Mouse (Mus musculus): ENCODE results near the gene P2ry10b.
A peak's percentile ranks its signal among the peaks of the same experiment; 100 is the strongest.

P2ry10b gene

GRCm38 (mm10) chrX:107148681-107149080 lies at the start of gene P2ry10b:
Gene P2ry10b, plus strand, starts transcription at chrX:107148927.
- no peak for DNase-seq (ENCODE audit: low spot score in 2 of 2)

- DNase-seq (ENCODE audit: low spot score in 2 of 2), result no peak
Measured at GRCm38 (mm10) chrX:107116333-107116732, 32.4 kb upstream of the P2ry10b start.

GRCm38 (mm10) chrX:107116987-107117386 lies 31.7 kb upstream of the P2ry10b start:
- no peak for DNase-seq (ENCODE audit: low spot score in 2 of 2)

- no peak for DNase-seq (ENCODE audit: low spot score in 2 of 2)
Measured at GRCm38 (mm10) chrX:107143184-107143583, 5.5 kb upstream of the P2ry10b start.

GRCm38 (mm10) chrX:107143930-107144329 lies 4.8 kb upstream of the P2ry10b start:
- no peak for DNase-seq (ENCODE audit: low spot score in 2 of 2)

GRCm38 (mm10) chrX:107149391-107149993 lies 765 bp downstream of the P2ry10b start:
- no peak for DNase-seq (ENCODE audit: low spot score in 2 of 2)

- DNase-seq (ENCODE audit: low spot score in 2 of 2), result peak in 1 of 2 experiments; percentile 2
Measured at GRCm38 (mm10) chrX:107150027-107150426, 1.3 kb downstream of the P2ry10b start.

- no peak for DNase-seq (ENCODE audit: low spot score in 2 of 2)
Measured at GRCm38 (mm10) chrX:107150752-107151515, 2.2 kb downstream of the P2ry10b start.

- DNase-seq (ENCODE audit: low spot score in 2 of 2), result no peak
Measured at GRCm38 (mm10) chrX:107156021-107156420, 7.3 kb downstream of the P2ry10b start.

- no peak for DNase-seq (ENCODE audit: low spot score in 2 of 2)
Measured at GRCm38 (mm10) chrX:107160496-107160895, 11.8 kb downstream of the P2ry10b start.

GRCm38 (mm10) chrX:107168281-107168680 lies 19.6 kb downstream of the P2ry10b start:
- DNase-seq (ENCODE audit: low spot score in 2 of 2), result no peak

GRCm38 (mm10) chrX:107169128-107169527 lies 20.4 kb downstream of the P2ry10b start:
- no peak for DNase-seq (ENCODE audit: low spot score in 2 of 2)

GRCm38 (mm10) chrX:107178742-107179141 lies 30.0 kb downstream of the P2ry10b start:
- no peak for DNase-seq (ENCODE audit: low spot score in 2 of 2)

GRCm38 (mm10) chrX:107217577-107218090 lies 68.9 kb downstream of the P2ry10b start:
- DNase-seq (ENCODE audit: low spot score in 2 of 2), result no peak
